Mouse (Mus musculus) WW6 (cell line): ENCODE results near the gene Ksr1.

Experiments
- DNase-seq: peaks from one replicate; pipeline ENCODE4 v3.0.0-alpha.2; 2013; ENCODE audit warnings: low read depth, low spot score

Gene Ksr1

GRCm38 (mm10) chr11:79145283-79146265, 633 bp downstream of the Ksr1 start:
- no peak for DNase-seq

- DNase-seq: no peak
Observed at GRCm38 (mm10) chr11:79144741-79145140, 1.5 kb downstream of the Ksr1 start.

- no peak for DNase-seq
Observed at GRCm38 (mm10) chr11:79144043-79144591, 2.1 kb downstream of the Ksr1 start.

GRCm38 (mm10) chr11:79143322-79143721, 2.9 kb downstream of the Ksr1 start:
- DNase-seq: no peak

- DNase-seq: no peak
Observed at GRCm38 (mm10) chr11:79142381-79142780, 3.8 kb downstream of the Ksr1 start.

- DNase-seq: no peak
Observed at GRCm38 (mm10) chr11:79141235-79142109, 4.7 kb downstream of the Ksr1 start.

GRCm38 (mm10) chr11:79140511-79140888, 5.7 kb downstream of the Ksr1 start:
- DNase-seq: no peak

- DNase-seq: no peak
Observed at GRCm38 (mm10) chr11:79139878-79140510, 6.2 kb downstream of the Ksr1 start.

GRCm38 (mm10) chr11:79138621-79139020, 7.6 kb downstream of the Ksr1 start:
- no peak for DNase-seq

- DNase-seq: no peak
Observed at GRCm38 (mm10) chr11:79137245-79137644, 9.0 kb downstream of the Ksr1 start.

- no peak for DNase-seq
Observed at GRCm38 (mm10) chr11:79135685-79136360, 10.4 kb downstream of the Ksr1 start.

- DNase-seq: no peak
Observed at GRCm38 (mm10) chr11:79135105-79135503, 11.1 kb downstream of the Ksr1 start.

- DNase-seq: no peak
Observed at GRCm38 (mm10) chr11:79134416-79135104, 11.6 kb downstream of the Ksr1 start.

GRCm38 (mm10) chr11:79133961-79134360, 12.2 kb downstream of the Ksr1 start:
- DNase-seq: no peak

- DNase-seq: no peak
Observed at GRCm38 (mm10) chr11:79133051-79133450, 13.2 kb downstream of the Ksr1 start.

- DNase-seq: no peak
Observed at GRCm38 (mm10) chr11:79131949-79132411, 14.2 kb downstream of the Ksr1 start.

GRCm38 (mm10) chr11:79129388-79130356, 16.5 kb downstream of the Ksr1 start:
- DNase-seq: no peak

- no peak for DNase-seq
Observed at GRCm38 (mm10) chr11:79128233-79128632, 18.0 kb downstream of the Ksr1 start.

- no peak for DNase-seq
Observed at GRCm38 (mm10) chr11:79126963-79127362, 19.2 kb downstream of the Ksr1 start.
